Comparison of ENCODE assay signal across 10 mouse cellular contexts in the genomic region with DNA sequence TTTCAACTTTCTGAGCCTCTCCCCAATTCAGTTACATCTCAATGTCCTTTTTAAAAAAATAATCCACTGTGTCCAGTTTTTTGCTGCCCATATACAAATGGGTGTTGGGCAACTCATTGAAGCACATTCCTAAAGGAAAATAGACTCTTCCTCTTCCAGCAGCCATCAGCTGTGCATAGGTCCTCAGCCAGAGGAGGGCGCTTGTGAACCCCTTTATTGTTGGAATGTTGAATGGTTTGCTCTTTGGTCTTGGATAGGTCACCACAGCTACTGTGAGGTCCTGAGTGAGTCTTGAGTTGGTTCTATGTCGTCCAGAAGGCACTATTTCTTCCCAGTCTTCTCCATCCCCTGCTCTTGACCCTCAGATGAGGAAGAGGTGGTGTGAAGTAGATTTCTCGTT. TPM values are rescaled to one million over a fixed set of nuclear protein-coding genes. Genes with fewer than 3 reads are reported as not detected.
DNase-seq lines count a peak whose midpoint lies in the region; ATAC-seq and TF ChIP-seq lines count a peak whose summit lies in the region.
"Had no signal": no experiment of that assay in that cellular context is flagged by ENCODE, and none has a peak within 500 bp of the region (broad histone marks: within the 10 kb centered on the region; RNA-seq: fewer than 3 reads in every experiment).

No protein-coding gene starts in this region.

- no peak for DNase-seq in gastrocnemius, adult 2 months
- DNase-seq in gastrocnemius, adult 8-10 months (ENCODE audit: low spot score in 2 of 2), result no peak
- peak; percentile 9 for DNase-seq in ovary, postnatal 36 days (ENCODE audit: low spot score)
- DNase-seq in ovary, adult 18-20 months (ENCODE audit: low spot score), result no peak
- peak; percentile 26 for DNase-seq in embryo, embryonic 10.5 days (ENCODE audit: low spot score)
- DNase-seq in forebrain, embryonic 14.5 days (ENCODE audit: low spot score), result no peak
- DNase-seq in urinary bladder, postnatal 10 days (ENCODE audit: low spot score), result no peak
- DNase-seq: cerebellum, adult 18-20 months had no signal

- no peaks in the 10 kb centered on the region for H3K27me3 ChIP-seq in forebrain, embryonic 14.5 days (replicated peaks; ENCODE audit: control insufficient read depth, insufficient read depth, low read length)
- H3K27me3 ChIP-seq: heart, embryonic 13.5 days had no signal

- no peak overlapping the region for H3K4me3 ChIP-seq in gastrocnemius, adult 2 months
- H3K4me3 ChIP-seq in forebrain, embryonic 14.5 days (ENCODE audit: low read depth, low read length), result no peak overlapping the region
- H3K4me3 ChIP-seq: heart, embryonic 13.5 days had no signal

- 77% methylated on average over 3 of the region's 3 CpGs for WGBS in forebrain, embryonic 14.5 days

- 0 out of 2 replicates have a peak, but pooled peaks cover 3% of the 10 kb centered on the region for H3K36me3 ChIP-seq in forebrain, embryonic 14.5 days (ENCODE audit: control insufficient read depth, insufficient read depth, low read length)

- peak; percentile 44 for TF ChIP-seq CTCF in gastrocnemius, adult 2 months (IDR thresholded peaks at IDR 0.05)

- no peak overlapping the region for H3K27ac ChIP-seq in gastrocnemius, adult 2 months
- no peak overlapping the region for H3K27ac ChIP-seq in forebrain, embryonic 14.5 days (ENCODE audit: low read depth, low read length)
- H3K27ac ChIP-seq: heart, embryonic 13.5 days had no signal

- no peak overlapping the region for H3K9ac ChIP-seq in forebrain, embryonic 14.5 days (ENCODE audit: low read length)
- H3K9ac ChIP-seq: heart, embryonic 13.5 days had no signal

- H3K9me3 ChIP-seq in forebrain, embryonic 14.5 days (replicated peaks; ENCODE audit: control insufficient read depth, low read length), result no peaks in the 10 kb centered on the region
- H3K9me3 ChIP-seq: heart, embryonic 13.5 days had no signal

- intact Hi-C loops in gastrocnemius, adult 2 months (cut with DNase I), result no loop called here

- H3K4me2 ChIP-seq in forebrain, embryonic 14.5 days (ENCODE audit: low read length), result no peak overlapping the region
- H3K4me2 ChIP-seq: heart, embryonic 13.5 days had no signal

- no peaks in the 10 kb centered on the region for H3K4me1 ChIP-seq in forebrain, embryonic 14.5 days (ENCODE audit: control insufficient read depth, insufficient read depth, low read length)
- H3K4me1 ChIP-seq: heart, embryonic 13.5 days had no signal

- peak; percentile 52; the same call in 1 of the 2 replicates for ATAC-seq in megakaryocyte progenitor cell, adult 5-6 weeks (replicated peaks; ENCODE audit: poor library complexity)
- ATAC-seq in forebrain, embryonic 14.5 days, result no peak

RNA-seq across cellular contexts. Expression of a gene that starts 54.2 kb away (rescaled TPM):
- 10 to 100 TPM; 17.4 to 29.3 TPM for total RNA-seq in gastrocnemius, adult 2 months (2021)
- 10 to 100 TPM; 12.9 to 18.4 (median 15.4) TPM for total RNA-seq in gastrocnemius, adult 8-10 months (2022)
- 385 and 404 TPM in 2 replicates for total RNA-seq in megakaryocyte progenitor cell, adult 5-6 weeks (2015)
- 156 and 215 TPM in 2 replicates for total RNA-seq in megakaryocyte progenitor cell, adult 5-6 weeks (2017)
- 39.7 and 52.6 TPM in 2 replicates for polyA plus RNA-seq in forebrain, embryonic 14.5 days (2014; fragmentation: Nextera tagmentation; extraction: Ambion mirVana)

Comparison
In these comparisons a context has a peak if more than half of its experiments do, and no peak if none do; other contexts are left out.
1. DNase-seq: peak in ovary, postnatal 36 days (single experiment) and embryo, embryonic 10.5 days (single experiment); none in gastrocnemius, adult 2 months (single experiment), gastrocnemius, adult 8-10 months (0 of 2), ovary, adult 18-20 months (single experiment), forebrain, embryonic 14.5 days (single experiment) and urinary bladder, postnatal 10 days (single experiment).
2. RNA of a gene that starts 54.2 kb away (total RNA-seq): 156 to 404 TPM in megakaryocyte progenitor cell, adult 5-6 weeks; 17.4 to 29.3 TPM in gastrocnemius, adult 2 months and 12.9 to 18.4 TPM in gastrocnemius, adult 8-10 months; every median in the first group is over 4 times any median in the second.